Mouse (Mus musculus): ENCODE data around the gene Gm20708.

DNA sequence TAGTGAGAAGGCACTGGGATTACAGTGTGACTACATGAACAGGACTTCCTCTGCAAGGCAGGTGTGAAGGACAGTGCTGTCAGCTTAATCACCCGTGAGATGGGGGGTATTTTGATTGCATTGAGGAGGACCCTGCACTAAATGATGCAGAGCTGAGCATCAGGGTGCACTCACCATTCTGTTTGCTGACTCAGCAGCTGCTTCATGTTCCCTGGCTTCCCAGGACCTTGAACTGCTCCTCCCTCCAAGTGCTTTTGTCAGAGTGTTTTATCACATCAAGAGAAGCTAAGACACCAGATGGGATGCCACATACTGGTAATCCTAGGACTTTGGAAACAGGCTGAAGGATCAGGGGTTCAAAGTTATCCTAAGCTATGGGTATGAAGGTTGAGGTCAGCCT lies 46.5 kb downstream of the Gm20708 start:
- TF ChIP-seq CTCF (IDR thresholded peaks at IDR 0.05; ENCODE audit: low read depth): no peak
- TF ChIP-seq EP300 (optimal IDR thresholded peaks at IDR 0.05): no peak

Measured in stomach, postnatal 0 days (tissue).